Comparison of ENCODE assay signal across 12 mouse cellular contexts in the genomic region with DNA sequence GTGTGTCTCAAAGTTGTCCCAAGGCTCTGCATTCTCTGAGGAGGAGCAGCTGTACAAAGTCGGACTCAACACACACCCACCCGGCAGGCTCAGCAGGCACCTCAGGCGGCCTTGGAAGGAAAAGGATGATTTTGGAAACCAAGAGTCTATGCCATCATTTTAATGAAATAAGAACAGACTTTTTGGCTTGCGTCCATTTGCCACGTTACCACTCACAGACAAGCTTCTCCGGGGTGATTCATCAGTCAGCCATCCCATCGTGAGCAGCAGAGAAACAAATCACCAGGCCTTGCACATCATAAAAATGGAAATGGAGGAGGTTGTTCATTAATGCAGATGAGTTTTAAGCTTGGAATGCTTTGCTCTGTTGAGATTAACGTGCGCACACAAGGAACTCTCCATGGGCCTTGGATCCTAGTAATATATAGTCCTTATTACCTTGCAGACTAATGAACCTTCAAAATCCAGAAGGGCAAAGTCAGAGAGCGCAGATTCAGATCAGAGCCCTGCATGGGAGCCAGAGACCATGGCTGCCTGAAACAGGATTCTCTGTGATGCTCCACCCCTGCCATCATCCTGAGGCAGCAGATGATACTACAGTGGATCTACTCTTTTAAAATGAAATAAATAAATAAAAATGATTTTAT.
DNase-seq lines count a peak whose midpoint lies in the region; ATAC-seq and TF ChIP-seq lines count a peak whose summit lies in the region.
"Had no signal": no experiment of that assay in that cellular context is flagged by ENCODE, and none has a peak within 500 bp of the region (broad histone marks: within the 10 kb centered on the region; RNA-seq: fewer than 3 reads in every experiment).

No protein-coding gene starts in this region.

- H3K9me3 ChIP-seq in hindbrain, embryonic 14.5 days (ENCODE audit: control insufficient read depth, low read length) = no peaks in the 10 kb centered on the region
- H3K9me3 ChIP-seq in hindbrain, embryonic 10.5 days = 0 out of 2 replicates have a peak, but pooled peaks cover 4% of the 10 kb centered on the region
- H3K9me3 ChIP-seq: stomach, embryonic 15.5 days had no signal

- H3K27me3 ChIP-seq in hindbrain, embryonic 14.5 days (ENCODE audit: control insufficient read depth, insufficient read depth, low read length) = no peaks in the 10 kb centered on the region
- H3K27me3 ChIP-seq in hindbrain, embryonic 10.5 days (ENCODE audit: insufficient read depth, poor library complexity, severe bottlenecking) = no peaks in the 10 kb centered on the region
- no peaks in the 10 kb centered on the region for H3K27me3 ChIP-seq in Patski
- H3K27me3 ChIP-seq: stomach, embryonic 15.5 days had no signal

- no peak for TF ChIP-seq CTCF in Patski (IDR thresholded peaks at IDR 0.05)

- H3K36me3 ChIP-seq in hindbrain, embryonic 14.5 days (replicated peaks; ENCODE audit: control insufficient read depth, insufficient read depth) = no peaks in the 10 kb centered on the region
- H3K36me3 ChIP-seq in hindbrain, embryonic 10.5 days = no peaks in the 10 kb centered on the region
- H3K36me3 ChIP-seq: stomach, embryonic 15.5 days had no signal

- POLR2A ChIA-PET in Patski (lab: Charles Lee) = no interaction called here

- in situ Hi-C loops in Patski (cut with MboI; ENCODE audit: low pct_unique_long_range_greater_than_20kb) = no loop called here

- intact Hi-C loops in left cerebral cortex, postnatal 25 days (cut with DNase I) = loop anchor here (5.0 to 10.0 kb wide), 3 partner anchors 60 to 522 kb away; no protein-coding TSS in a partner anchor

- 74% methylated on average over 10 of the region's 10 CpGs for WGBS in hindbrain, embryonic 14.5 days
- 95% methylated on average over 10 of the region's 10 CpGs for WGBS in hindbrain, embryonic 10.5 days

- H3K27ac ChIP-seq in hindbrain, embryonic 14.5 days = no peak overlapping the region
- no peak overlapping the region for H3K27ac ChIP-seq in hindbrain, embryonic 10.5 days
- H3K27ac ChIP-seq: stomach, embryonic 15.5 days had no signal

- peak; percentile 46; the same call in 1 of the 2 replicates for ATAC-seq in hindbrain, embryonic 14.5 days (ENCODE audit: low FRiP score)
- peak; percentile 96 for ATAC-seq in Patski

- DNase-seq in hindbrain, embryonic 14.5 days (ENCODE audit: low spot score) = no peak
- no peak for DNase-seq in hindbrain, embryonic 10.5 days (ENCODE audit: low spot score)
- peak; percentile 75 for DNase-seq in Patski (ENCODE audit: low read depth, low spot score)
- DNase-seq in frontal cortex, postnatal 25 days (ENCODE audit: low spot score in 2 of 2) = peak; percentile 22 to 59
- DNase-seq in left cerebral cortex, postnatal 25 days (ENCODE audit: low spot score in 2 of 2) = peak; percentile 63 to 96
- no peak for DNase-seq in spleen, postnatal 10 days (ENCODE audit: low spot score in 2 of 2)
- no peak for DNase-seq in retina, postnatal 1 day
- no peak for DNase-seq in embryo, embryonic 10 days (ENCODE audit: low spot score)
- DNase-seq: embryo, embryonic 11 days; gastrocnemius, postnatal 10 days; heart, postnatal 4 days had no signal

- no peaks in the 10 kb centered on the region for H3K4me1 ChIP-seq in hindbrain, embryonic 14.5 days (replicated peaks; ENCODE audit: control insufficient read depth, insufficient read depth, low read length)
- H3K4me1 ChIP-seq in hindbrain, embryonic 10.5 days (replicated peaks) = no peaks in the 10 kb centered on the region
- H3K4me1 ChIP-seq: stomach, embryonic 15.5 days had no signal

- H3K4me3 ChIP-seq in hindbrain, embryonic 14.5 days (replicated peaks; ENCODE audit: low read length) = no peak overlapping the region
- no peak overlapping the region for H3K4me3 ChIP-seq in hindbrain, embryonic 10.5 days
- H3K4me3 ChIP-seq: stomach, embryonic 15.5 days had no signal

- no peak overlapping the region for H3K9ac ChIP-seq in hindbrain, embryonic 14.5 days
- H3K9ac ChIP-seq: stomach, embryonic 15.5 days had no signal

- H3K4me2 ChIP-seq in hindbrain, embryonic 14.5 days (replicated peaks) = no peak overlapping the region
- H3K4me2 ChIP-seq: stomach, embryonic 15.5 days had no signal

- CTCF ChIA-PET in Patski (lab: Charles Lee) = no interaction called here

Comparison
In these comparisons a context has a peak if more than half of its experiments do, and no peak if none do; other contexts are left out.
1. DNase-seq: peak in Patski (single experiment), frontal cortex, postnatal 25 days (2 of 2) and left cerebral cortex, postnatal 25 days (2 of 2); none in hindbrain, embryonic 14.5 days (single experiment), hindbrain, embryonic 10.5 days (single experiment), spleen, postnatal 10 days (0 of 2), retina, postnatal 1 day (single experiment) and embryo, embryonic 10 days (single experiment).